Mouse (Mus musculus) cerebellum, postnatal 36 days (tissue): ENCODE measurements around the gene Uxs1.

Experiments
- DNase-seq, 2 experiments: peaks; one replicate each; pipeline ENCODE4 v3.0.0; 2021 to 2022; ENCODE audit warnings: mixed read lengths in 2 of 2

The Uxs1 gene

DNA sequence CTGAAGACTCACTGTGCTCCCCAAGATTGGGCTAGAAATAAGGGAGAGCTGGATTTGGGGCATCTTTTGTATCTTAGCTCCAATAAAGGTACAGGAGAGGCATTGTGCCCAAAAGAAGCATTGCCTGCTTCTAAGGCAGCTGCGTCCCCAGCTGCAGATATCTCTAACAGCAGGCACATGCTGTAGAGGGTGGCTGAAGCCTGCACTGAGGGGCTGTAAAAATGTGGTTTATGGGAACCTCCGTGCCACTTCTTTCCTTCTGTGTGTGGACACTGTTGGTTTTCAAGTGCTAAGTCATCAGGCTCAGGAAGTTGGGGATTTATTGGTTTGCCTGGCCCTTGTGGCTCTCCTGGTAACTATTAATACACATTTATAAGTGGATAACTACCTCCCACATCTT lies 108.8 kb downstream of the Uxs1 start:
- no peak for DNase-seq

DNA sequence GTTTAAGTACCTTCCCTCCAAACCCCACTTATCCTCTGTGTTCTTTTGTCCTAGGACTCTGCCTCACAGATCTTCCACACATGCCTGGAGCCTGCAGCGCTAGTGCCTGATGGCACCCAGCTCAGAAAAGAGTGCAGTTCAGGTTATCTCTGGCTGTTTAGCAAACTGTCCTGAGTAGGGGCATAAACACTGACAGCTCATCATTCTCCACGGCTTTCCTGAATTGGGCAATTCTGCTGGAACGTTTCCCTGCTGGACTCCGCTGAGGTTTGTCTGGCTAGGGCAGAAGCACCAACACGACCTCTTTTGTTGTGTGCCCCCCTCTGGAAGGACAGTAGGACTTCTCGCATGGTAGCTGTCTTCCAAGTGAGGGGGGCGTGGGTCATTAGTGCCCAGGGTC lies 109.6 kb downstream of the Uxs1 start:
- DNase-seq: no peak

DNA sequence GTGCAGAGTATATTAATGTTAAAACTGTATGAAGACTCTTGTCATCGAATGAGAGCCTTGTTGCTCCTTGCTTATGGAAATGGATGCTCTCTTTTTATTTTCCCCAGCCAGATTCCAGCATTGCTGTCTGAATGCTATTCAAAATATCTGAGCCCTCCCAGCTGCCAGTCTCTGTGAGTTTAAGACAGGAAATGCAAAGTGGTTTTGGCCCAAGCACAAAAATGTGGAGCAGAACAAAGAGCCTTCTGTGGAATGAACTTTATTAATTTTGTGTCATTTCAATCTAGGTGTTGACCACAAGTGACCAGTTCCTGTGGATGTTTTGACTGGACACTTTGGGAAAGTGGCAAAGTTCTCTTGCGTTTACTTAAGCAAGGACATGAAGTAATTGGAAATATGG lies 112.8 kb downstream of the Uxs1 start:
- DNase-seq: no peak

DNA sequence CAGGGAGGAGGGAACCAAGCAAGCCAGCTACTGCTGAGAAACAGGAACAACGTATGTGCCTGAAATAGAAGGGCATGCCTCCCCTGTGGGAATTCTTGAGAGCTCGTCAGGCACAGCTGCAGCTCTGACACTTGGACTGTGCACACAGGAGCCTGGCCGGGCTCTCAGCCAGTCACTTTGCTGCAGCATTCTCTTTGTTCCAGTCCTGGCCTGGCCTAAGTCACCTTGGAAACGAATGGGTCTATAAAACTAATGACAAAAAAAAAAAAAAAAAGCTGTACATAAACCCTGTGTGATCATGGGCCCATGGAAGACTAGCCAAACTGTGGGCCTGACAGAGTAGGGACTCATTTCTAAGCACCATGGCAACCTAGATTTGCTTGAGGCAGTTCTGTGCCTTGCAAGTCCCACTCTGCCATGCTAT lies 129.0 kb downstream of the Uxs1 start:
- DNase-seq: no peak
